Mouse (Mus musculus): ENCODE data around the gene Slco4c1. TPM values are rescaled to one million over a fixed set of nuclear protein-coding genes. Genes with fewer than 3 reads are reported as not detected.

Gene Slco4c1
- polyA plus RNA-seq, 1 experiment from 2014 or later: 0.24 TPM

DNA sequence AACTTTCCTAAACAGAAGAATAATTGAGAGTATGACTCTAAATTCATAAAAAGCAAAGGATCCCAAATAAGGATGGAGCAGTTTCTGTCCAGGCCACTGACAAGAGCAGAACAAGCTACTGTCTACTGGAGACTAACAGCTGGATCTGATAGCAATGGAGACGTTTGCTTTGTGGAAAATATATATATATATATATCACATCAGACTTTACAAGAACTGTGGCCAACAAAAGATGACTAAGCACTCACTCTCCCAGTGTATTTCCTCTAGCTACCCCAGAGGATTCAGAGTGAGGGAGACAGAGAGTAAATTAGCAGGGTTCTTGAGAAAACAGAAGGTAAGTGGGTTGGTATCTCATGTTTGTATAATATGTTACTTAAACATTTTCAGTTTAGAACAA lies 105.4 kb downstream of the Slco4c1 start:
- no peak overlapping the region for H3K4me2 ChIP-seq
- H3K4me1 ChIP-seq: no peaks in the 10 kb centered on the region
- H3K9me3 ChIP-seq: no peaks in the 10 kb centered on the region
- H3K36me3 ChIP-seq: no peaks in the 10 kb centered on the region
- no peak overlapping the region for H3K9ac ChIP-seq
- ATAC-seq (ENCODE audit: insufficient read depth, low FRiP score, low read depth): no peak
- no peaks in the 10 kb centered on the region for H3K27me3 ChIP-seq (replicated peaks)
- no peak overlapping the region for H3K27ac ChIP-seq
- H3K4me3 ChIP-seq (replicated peaks): no peak overlapping the region
- WGBS: 14% methylated on average over 1 of the region's 1 CpGs
